Mouse (Mus musculus) left cerebral cortex, adult 8-10 months (tissue): ENCODE data around the gene Acadvl. TPM values are rescaled to one million over a fixed set of nuclear protein-coding genes. Genes with fewer than 3 reads are reported as not detected.

Experiments used
- DNase-seq, 2 experiments: peaks; one replicate each; pipeline ENCODE4 v3.0.0; 2022; ENCODE audit warnings: low spot score in 2 of 2
- total RNA-seq, 4 experiments: library from RNA; stranded (reverse); gene quantifications; 2 replicates each; pipeline ENCODE4 v1.2.4; 2022

Gene Acadvl
- total RNA-seq, 4 experiments from 2014 or later: 57.9 to 68.3 (median 61.2) TPM

DNA sequence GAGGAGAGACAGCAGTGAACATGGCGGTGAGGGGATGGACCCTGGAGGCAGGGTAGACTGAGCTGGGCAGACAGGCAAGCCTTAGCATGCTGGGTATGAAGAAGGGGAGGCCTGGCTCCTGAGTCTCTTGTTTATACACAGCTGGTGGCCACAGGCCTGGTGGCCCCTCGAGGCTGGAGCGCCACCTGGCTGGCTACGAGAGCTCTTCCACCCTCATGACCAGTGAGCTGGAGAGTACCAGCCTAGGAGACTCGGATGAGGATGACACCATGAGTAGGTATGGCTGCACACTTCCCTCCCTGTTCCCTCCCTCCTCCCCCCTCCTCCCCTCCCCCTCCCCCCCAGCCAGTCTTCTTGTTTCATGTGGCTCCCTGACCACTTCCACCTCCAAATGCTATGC lies 9.7 kb downstream of the Acadvl start:
- no peak for DNase-seq

DNA sequence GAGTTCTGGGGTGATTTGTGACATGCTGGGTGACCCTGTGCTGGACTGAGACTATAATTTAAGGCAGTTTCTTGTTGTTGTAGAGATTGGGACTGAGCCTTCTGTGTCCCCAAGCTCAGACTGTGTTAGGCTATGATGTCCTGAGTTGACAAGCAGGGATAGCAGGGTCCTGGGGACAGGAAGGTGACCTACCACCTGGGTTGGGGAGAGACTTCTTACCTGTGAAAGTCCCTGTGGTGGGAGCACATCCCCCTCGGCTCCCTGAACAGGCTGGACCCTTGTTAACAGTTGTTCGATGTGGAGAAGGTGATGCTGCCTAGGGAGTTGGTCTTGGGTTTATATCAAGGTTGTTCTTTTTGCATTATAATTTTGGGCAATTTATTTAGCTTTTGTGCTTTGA lies 12.7 kb downstream of the Acadvl start:
- no peak for DNase-seq

DNA sequence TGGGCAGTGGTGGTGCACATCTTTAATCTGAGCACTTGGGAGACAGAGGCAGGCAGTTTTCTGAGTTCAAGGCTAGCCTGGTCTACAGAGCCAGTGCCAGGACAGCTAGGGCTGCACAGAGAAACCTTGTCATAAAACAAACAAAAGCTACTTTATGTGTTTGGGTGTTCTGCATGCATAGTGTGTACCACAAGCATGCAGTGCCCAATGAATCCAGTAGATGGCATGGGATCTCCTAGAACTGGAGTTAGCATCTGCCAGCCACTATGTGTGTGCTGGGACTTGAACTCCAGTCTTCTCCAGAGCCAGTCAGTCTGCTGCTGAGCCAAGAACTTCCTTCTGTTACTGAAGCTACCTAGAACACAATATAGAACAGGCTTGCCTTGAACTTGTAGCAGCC lies 13.3 kb downstream of the Acadvl start:
- DNase-seq: no peak

DNA sequence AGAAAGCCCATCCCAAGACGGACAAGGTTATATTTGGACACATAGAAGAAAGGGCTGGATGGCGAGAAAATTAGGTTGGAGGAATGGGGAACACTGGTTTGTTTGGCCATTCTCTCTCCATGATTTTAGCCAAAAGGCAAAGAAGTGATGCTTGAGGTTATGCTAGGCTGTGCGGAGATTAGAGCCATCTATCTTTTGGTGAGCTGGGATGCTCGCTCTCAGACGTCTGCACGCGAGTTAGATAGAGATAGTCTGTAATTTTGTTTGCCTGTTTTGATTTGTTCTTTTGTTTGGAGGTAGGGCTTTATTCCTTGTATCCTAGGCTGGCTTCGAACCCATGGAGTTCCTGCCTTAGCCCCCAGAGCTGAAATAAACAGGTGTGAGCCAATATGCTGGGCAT lies 14.1 kb downstream of the Acadvl start:
- DNase-seq: no peak

DNA sequence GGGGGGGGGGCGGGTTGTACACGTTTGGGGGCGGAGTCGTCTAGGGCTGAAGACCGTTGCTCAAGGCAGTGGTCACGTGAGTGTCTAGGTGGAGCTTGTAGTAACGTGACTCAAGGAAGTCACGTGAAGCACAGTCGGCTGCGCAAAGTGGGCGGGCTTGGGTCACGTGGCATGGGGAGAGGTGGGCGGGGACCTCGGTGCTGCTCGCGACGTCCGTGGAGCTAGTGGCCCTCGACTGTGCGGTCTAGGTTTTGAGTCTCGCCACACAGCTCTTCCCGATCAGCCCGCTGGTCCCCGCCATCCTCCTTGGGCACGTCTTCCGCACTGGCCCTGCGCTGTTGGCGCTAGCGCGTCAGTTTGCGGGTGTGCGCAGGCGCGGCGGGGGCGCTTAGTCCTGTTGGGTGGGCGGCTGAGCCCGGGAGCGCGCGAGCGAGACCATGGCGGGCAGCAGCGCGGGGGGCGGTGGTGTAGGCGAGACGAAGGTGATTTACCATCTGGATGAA lies 14.8 kb downstream of the Acadvl start, which contains the start of gene Dvl2:
TSS of gene Dvl2 (plus strand) at position 200 of the 503 bp plus-strand sequence.
- peak; percentile 82 to 93 for DNase-seq

DNA sequence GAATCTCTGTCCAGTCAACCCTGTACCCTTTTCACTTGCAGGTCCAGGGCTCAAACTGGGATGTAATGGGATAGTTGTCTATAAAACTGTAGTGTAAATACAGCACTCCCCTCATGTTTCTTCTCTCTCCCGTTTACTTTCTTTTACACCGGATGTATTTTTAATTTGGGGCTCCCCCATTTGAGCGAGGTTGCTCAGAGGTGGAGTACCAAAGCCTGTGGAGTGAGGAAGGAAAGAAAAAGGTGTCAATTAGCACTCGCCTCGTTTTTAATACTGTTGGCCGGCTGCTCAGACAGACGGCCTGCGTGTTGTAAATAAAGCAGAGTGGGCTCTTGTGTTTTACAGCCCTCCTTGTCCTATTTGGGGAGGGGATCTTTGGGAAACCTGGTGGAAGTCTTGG lies 15.5 kb downstream of the Acadvl start:
- DNase-seq: no peak

DNA sequence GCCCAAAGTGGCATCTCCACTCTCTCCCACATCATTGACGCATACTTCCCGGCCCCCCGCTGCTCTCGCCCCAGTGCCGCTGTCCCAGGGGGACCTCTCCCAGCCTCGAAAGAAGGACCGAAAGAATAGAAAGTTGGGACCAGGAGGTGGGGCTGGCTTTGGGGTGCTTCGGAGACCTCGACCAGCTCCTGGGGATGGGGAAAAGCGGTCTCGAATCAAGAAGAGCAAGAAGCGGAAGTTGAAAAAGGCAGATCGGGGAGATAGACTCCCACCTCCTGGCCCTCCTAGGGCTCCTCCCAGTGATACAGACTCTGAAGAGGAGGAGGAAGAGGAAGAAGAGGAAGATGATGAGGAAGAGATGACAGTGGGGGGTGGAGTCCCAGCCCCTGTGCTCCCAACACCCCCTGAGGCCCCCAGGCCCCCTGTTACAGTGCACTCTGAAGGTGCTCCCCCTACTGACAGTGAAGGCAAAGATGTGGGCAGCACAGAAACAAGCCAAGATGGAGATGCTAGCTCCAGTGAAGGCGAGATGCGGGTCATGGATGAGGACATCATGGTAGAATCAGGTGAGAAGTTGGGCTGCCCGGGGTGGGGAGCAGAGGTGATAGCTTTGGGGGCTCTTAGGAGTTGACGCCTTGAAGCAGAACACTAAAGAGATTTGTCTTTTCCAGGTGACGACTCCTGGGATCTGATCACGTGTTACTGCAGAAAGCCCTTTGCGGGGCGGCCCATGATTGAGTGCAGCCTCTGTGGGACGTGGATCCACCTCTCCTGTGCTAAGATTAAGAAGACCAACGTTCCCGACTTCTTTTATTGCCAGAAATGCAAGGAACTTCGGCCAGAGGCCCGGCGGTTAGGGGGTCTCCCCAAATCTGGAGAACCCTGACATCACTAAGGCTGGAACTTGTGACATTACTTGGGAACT lies 16.4 kb downstream of the Acadvl start:
- DNase-seq: no peak

DNA sequence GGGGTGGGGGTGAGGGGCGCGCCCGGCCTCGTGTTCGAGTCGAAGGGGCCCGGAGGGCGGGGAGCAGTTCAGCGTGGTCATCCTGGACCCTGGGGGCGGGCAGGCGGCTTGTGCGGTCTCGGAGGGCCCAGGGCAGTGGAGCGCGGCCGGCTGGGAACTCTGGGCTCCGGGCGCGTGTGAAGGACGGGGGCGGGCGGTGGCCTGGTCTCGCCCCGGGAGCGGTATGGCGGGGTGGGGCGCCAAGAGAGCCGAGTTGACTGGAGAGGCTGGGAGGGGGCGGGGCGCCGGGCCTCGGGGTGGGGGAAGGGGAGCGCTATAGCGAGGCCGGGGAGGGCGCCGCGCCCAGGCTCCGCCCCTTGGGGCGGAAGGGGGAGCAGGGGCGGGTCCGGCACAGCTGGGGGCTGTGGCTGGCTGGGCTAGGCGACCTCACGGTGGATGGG lies 18.1 kb downstream of the Acadvl start:
- peak in 1 of 2 experiments; percentile 77 for DNase-seq

DNA sequence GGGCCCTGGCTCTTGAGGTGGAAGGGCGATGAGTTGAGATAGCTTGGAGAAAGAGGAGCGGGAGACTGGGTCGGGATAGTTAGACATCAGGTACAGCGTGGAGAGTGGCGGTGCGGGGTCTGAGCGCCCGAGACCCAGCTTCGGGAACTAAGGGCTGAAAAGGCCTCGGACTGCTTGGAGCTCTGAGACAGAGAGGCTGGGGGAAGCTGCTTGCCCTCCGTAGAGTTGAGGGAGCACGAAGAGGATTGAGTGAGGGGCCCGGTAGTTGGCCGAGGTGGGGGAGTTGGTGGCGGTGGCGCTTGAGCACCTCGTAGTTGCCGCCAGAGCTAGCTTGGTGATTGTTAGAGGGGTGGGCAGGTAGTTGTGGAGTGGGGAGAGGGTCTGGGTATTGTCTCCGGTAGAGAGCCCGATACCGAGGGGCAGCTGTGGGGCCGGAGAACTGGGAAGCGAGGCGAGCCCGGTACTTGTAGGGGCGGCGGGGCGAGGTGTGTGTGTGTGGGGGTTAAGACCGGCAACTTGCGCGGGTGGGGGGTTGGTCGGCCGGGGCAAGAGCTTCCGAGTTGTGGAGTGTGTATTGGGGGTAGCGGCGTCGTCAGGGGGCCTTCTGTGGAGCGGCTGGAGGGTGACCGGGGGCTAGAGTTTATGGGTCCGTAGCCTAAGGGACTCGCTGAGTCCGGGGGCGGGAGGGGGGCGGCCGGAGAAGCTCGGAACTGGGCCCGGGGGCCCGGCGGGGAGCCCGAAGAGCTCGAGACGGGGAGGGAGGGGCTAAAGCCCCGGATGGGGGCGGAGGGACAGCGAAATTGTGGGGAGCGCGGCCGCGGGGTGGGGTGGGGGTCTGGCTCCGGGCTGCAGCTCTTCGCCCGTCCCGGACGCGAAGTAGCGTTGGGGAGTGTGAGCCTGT lies 18.8 kb downstream of the Acadvl start:
- DNase-seq: no peak

DNA sequence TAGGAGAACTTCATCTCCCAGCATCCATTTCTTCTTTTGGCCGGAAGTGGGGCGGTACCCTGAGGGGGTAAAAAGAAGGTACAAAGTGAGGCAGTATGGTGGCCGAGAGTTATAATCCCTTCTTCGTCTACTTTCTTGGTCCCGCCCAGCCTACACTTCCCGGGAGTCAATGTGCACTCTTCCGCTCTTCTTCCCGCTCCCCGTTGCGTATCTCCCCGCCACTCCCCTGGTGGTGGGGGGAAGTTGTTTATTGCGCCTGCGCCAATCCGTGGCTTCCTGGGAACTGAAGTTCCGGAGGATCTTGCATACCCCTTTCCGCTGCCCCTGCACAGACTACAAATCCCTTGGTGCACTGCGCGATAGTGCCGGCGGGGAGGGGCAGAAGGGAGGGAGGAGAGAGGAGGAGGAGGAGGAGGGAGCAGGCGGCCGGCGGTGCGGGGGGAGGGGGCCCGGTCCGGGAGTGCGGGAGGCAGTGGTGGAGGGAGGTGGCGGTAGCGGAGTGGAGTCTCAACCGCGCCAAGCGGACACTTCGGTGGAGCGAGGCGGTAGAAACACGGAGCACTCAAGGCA lies 19.7 kb downstream of the Acadvl start, which contains the start of gene Phf23:
TSS of gene Phf23 (plus strand) at position 387 of the 570 bp plus-strand sequence.
- DNase-seq: peak; percentile 86 to 98

DNA sequence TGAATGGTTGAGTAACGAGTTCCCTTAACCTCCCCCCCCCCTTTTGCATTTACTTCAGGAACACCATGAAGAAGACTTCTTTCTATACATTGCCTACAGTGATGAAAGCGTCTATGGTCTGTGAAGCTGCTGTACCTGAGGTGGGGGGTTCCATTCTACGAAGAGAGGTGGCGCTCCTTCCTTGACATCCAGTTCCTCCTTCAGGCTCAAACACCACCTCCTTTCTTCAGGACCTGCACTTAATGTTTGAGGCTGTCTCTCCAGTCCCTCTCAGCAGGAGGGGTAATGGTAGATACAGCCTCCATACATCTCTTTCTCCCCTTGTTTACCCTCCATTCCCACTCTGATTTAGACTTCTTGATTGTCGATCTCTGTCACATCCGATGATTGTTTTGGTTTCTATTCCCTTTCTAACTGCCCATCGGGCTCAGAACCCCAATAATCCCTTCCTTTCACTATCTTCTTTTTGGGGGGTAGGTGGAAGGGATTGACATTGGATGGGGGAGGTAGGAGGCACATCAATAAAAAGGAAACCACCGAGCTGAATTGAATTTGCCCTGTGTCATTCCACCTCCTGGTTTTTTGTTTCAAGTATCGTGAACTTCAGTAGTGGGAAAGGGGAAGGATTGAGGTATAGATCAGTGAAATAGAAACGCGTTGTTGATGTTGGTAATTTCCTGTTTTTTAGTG lies 20.7 kb downstream of the Acadvl start:
- DNase-seq: no peak

DNA sequence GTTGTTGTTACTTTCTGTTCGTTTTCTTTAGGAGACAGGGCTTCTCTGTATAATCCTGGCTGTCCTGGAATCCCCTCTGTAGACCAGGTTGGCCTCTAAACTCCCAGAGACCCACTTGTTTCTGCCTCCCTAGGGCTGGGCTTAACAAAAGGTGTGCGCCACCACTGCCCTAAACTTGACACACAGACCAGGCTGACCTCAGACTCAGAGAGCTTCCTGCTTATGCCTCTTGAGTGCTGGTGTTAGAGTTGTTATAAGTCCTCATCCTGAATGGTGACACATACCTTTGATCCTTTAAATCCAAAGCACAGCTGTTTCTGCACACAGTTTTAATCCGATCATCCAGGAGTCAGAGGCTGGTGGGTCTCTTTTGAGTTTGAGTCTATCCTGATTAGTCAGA lies 22.3 kb downstream of the Acadvl start:
- no peak for DNase-seq

DNA sequence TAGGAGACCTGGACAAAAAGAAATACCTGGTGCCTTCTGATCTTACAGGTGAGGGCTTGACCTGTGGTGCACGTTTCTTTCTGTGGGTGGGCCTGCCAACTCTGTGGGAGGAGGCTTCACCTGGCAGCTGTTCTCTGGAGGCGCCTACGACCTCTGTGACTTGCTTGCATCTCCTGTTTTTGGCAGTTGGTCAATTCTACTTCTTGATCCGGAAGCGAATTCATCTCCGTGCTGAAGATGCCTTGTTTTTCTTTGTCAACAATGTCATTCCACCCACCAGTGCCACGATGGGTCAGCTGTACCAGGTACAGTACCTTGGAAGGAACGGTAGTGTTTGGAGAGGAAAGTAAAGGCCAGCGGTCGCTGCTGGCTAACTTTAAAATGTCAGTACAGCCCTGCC lies 22.8 kb downstream of the Acadvl start:
- no peak for DNase-seq

DNA sequence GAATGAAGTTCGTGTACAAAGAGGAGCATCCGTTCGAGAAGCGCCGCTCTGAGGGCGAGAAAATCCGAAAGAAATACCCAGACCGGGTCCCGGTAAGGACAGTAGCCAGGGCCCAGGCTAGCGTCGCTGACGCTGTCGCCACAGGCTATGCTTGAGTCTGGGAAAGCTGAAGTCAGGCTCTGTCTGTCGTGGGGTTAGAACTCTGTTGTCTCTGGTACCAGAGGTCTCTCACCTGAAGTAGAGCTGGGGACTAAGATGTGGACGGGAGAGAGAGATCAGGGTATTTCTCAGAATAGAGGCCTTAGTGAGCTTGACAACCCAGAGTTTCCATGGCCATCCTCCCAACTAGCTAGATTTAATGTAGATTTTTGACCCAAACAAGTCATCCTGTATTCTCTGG lies 23.5 kb downstream of the Acadvl start:
- no peak for DNase-seq

DNA sequence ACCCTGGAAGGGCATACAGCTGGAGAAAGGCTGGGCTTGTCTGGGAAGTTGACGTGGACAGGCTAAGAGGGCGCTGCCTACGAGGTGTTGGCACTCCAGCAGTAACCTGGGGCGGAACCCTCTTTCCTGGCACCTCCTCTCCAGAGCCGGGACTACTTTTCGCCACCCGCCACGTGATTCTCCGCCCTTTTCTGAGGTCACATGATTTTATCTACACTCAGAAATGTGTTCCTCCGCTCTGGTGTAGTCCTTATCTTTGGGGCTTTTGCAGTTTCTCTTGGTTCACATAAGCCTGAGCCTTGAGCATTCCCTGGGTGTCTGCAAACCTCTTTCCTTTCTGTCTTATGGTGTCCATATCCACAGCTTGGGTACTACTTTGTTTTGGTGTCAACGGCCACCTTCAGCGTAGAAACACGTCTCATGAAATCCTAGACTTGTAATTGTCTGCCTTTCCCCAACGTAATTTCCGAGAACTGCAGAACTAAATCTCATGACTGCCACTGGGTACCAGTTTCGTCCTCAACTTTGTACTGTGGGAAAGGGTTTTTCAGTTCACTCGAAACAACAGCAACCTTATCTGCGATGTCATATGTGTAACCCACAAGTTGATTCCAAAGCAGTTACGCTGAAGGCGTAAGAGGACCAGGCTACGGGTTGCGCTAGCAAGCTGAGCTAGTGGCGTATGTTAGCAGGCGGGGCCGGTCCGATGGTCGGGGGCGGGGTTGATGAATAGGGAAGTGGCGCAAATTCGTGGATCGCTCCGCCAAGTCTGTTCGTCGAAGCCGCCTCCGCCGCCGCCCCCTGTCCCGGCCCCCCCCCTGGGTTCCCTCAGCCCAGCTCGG lies 24.1 kb downstream of the Acadvl start, which contains the start of gene Gabarap:
TSS of gene Gabarap (plus strand) at position 294 of the 842 bp plus-strand sequence.
- DNase-seq: peak; percentile 94 to 95

DNA sequence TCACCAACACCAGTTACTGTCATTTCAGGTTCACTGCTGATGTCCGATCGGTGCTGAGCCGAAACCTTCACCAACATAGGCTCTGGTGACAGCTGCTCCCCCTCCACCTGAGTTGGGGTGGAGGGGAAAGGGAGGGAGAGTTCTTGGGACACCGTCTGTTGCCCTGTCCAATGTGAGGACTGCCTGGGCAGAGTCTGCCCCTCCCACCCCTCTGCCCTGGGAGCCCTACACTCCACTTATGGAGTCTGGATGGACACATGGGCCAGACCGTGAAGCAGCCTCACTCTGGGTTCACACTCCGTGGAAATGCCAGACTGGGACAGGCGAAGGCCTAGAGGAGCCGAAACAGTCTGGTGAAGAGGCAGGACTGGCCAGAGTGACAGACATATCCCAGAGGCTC lies 25.3 kb downstream of the Acadvl start:
- DNase-seq: no peak

DNA sequence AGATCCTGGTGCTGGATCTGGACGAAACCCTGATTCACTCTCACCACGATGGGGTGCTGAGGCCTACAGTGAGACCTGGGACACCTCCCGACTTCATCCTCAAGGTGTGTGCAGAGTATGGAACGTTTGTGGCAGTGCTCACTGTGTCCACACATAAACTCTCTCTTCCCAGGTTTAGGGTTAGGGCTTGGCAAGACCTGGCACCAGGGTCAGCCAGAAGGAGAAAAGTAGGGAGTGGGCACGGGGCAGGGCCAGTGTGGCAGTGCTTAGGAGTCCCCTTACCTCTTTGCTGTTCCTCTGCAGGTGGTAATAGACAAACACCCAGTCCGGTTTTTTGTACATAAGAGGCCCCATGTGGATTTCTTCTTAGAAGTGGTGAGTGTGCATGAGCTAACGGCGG lies 30.8 kb downstream of the Acadvl start:
- DNase-seq: no peak

DNA sequence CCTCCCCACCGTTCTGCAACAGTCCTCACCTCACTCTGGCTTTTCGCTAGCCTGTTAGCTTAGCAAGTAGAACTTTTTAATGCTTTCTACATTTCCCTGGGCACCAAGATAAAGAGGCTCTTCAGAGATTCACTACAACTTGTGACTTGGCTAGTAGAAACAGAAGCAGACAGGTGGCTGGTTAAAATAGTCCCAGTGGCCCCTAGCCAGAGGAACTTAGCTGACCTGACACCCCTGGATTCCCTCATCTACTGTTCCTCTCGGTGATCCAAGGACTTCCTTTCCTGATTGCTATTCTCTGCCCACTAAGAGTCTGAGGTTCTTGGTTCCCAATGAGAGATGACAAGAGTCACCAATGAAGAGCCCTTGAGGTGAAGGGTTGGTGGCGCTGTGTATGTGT lies 31.8 kb downstream of the Acadvl start:
- DNase-seq: no peak

DNA sequence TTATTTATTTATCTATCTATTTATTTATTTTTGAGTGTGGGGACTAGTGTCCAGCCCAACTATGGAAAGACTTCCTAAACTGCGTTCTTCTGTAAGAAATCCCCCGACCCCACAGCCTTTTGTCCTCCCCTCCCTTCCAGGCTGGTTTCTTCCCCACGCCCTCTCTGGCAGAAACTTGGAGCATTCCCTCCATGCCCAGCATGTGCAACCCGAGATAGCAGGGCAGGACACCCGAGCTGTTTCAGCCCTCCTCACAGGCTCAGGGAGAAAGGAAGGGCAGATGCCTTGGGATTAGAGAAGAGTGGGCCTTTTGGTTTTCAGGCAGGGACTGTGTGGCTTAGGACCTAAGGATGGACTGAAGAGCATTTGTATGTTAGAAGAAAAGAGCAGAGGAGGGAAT lies 32.3 kb downstream of the Acadvl start:
- DNase-seq: no peak

DNA sequence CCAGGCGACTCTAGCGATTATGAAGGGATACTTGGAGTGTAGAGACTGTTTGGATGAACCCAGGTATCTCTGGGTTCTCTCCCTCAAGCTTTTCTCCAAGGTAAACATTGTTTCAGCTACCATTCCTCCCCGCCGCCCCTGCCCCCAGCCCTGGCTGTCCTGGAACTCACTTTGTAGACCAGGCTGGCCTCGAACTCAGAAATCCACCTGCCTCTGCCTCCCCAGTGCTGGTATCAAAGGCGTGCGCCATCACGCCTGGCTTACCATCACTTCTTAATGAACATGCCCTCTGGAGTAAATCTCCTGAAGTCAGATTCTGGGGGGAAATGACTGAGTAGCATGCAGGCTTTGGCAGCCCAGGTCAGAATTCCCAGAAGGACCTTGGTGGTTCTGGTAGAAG lies 33.0 kb downstream of the Acadvl start, which contains the start of gene Elp5:
TSS of gene Elp5 (minus strand) at position 293 of the 400 bp plus-strand sequence.
- no peak for DNase-seq
